Mouse (Mus musculus): ENCODE data around the gene Slc45a1.

The Slc45a1 gene

DNA sequence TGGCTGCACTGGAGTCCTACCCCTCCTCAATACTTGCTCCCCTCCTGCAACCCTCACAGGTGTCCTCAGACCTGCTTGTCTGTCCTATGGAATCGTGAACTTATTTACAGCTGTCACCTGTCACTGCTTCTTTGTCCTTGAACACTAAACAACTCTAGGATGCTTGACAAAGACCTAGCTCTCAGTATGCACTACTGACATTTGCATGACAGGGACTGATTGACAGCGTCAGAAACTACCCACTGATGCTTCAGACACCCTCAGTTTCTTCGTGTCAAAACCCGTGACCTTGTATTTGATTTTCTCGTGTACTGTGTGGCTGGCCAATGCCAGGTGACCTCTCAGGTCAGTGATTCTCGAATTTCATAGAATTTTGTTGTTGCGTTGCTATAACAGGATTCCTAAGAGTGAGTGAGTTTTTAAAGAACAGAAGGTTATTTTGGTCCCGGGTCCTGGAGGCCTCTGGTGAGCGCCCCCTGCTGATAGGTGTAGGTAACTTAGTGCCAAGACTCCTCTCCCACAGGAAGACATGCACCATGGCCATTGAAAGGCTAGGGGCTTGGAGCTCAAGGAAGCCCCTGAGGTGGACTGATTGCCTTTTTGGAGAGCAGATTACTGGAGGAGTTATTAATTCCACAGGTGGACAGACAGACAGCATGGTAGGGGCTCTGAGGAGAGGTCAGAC lies 8.1 kb upstream of the Slc45a1 start:
- no peak for DNase-seq (ENCODE audit: low spot score)

DNA sequence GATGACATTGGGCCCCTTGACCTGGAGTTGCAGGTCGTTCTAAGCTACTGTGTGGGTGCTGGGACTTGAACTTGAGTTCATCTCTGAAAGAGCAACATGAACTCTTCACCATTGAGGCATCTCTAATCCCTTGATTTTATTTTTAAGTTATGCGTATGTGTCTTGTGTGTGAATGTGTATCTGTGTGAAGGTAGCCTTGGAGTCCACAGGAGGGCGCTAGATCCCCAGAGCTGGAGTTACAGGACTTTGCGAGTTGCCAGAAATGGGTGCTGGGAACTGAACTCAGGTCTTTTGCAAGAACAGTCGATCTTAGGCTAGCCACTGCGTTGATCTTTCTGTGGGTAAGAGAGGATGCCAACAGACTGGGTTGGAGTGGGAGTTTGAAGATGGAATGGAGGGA lies 4.5 kb upstream of the Slc45a1 start:
- no peak for DNase-seq (ENCODE audit: low spot score)

DNA sequence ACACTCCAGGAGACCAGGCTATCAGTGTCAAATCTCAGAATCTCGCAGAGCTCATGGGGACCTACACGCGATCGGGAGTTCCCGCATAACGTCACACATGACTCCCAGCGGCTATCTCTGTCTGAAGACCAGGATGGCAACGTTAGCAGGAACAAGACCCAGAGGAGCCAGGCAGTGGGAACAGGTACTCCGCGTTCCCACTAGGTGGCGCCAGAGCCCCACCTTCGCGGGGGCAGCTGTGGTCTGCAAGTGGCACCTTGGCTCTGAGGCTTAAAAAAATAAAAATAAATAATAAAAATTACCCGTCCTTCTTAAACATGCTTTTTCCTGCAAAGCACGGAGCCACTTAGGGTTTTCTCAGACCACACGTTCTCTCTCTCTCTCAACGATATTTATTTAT lies 4.0 kb upstream of the Slc45a1 start:
- peak; percentile 57 for DNase-seq (ENCODE audit: low spot score)

DNA sequence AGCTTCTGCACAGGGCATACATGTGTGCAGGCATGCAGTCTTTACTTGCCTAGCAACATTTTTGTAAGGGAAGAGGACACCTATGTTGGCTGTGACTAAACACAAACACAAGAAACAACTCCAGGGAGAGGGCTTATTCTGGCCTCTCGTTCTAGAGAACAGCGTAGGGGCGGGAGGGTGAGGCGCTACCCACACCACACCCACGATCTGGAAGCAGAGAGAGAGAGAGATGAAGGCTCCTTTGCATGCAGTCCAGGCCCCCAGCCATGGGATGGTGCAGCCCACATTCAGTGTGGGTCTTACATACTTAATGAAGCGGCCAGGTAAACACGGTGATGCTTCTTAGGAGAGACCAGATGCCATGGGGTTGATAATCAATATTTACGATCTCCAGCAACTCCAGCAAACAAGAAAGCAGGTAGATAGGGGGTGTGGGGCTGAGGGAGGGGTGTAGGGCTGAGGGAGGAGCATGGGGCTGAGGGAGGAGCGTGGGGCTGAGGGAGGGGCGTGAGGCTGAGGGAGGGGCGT lies 1.2 kb upstream of the Slc45a1 start:
- DNase-seq (ENCODE audit: low spot score): no peak

DNA sequence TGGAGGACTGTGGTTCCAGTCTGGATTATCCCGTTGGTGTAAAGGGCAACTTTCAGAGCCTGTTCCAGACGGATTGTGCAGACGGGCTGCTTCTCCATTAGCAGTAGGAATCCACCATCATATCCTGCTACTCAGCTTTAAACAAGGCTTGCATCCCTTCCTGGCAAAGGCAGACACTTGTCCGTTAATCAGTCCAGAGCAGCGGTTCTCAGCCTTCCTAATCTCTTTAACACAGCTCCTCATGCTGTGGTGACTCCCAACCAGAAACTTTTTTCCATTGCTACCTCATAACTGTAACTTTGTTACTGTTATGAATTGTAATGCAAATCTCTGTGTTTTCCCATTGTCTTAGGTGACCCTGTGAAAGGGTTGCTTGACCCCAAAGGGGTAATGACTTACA lies 2.6 kb downstream of the Slc45a1 start:
- DNase-seq (ENCODE audit: low spot score): no peak

DNA sequence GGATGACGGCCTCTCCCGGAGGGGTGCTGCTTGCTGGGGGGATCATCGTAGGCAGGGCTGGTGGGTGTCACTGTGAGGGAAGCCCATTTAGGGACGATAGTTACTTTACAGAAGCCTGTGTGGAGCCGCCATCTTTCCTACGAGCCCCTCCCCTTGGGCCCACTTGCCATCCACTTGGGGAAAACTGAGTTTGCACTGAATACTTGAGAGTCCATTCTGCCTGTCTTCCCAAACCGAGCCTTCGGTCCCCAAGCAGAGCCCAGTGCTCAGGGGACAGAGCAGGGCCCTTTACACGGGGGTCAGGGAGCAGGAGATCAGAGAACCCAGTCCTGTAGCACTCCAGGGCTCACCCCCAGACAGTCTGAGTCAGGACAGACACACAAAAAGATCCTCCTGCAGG lies 7.7 kb downstream of the Slc45a1 start:
- no peak for DNase-seq (ENCODE audit: low spot score)

DNA sequence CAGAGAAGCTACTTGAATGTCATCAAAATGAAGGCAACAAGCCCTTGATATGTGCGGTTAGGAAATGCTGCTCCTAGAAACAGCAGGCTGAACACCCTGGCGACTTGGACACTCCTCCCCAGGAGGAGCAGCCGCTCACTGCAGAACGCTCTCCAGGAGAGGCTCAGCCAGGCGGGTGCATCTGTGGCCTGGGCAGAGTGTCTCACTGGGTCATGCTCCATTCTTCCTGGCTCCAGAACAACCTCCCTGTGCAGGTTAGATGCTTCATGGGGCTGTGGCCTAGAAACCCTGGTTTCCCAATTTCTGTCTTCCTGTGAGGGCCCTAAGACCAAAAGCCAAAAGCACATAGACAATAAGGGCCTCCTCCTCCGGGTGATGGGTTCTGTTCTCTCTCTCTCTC lies 15.3 kb downstream of the Slc45a1 start:
- no peak for DNase-seq (ENCODE audit: low spot score)

DNA sequence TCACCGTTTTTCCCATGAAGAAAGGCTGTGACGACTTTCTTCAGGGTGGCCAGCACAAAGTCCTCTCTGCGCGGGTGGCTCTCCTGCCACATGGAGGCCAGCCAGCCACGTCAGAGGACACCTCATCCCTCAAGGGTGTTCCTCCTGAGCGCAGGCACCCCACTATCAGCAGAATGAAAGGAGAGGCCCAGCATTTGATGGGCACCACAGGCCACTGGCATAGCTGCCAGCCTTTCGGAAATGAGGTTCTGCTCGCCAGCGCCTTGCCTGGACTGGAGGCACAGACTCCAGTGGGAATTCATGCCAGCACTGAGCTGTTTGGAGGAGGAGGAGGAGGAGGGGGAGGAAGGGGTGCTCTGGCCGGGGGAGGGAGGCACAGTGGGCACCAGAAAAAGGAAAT lies 16.4 kb downstream of the Slc45a1 start:
- no peak for DNase-seq (ENCODE audit: low spot score)

DNA sequence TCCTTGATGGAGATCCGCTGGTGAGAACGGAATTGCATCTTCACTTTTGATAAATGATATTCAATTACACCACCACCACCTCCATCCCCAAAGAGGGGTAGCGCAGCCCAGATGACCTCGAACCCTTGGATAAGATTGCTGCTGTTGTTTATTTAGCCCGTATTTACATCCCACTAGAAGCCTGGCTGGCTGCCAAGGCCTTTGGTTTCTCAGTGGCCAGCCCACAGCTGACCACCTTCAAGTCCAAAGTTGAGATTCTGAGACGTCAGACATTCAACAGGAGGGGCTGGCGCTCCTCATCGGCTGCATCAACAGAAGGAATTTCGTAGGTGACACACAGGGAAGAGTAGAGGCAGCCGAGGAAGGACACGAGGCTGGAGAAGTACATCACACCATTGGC lies 22.7 kb downstream of the Slc45a1 start:
- no peak for DNase-seq (ENCODE audit: low spot score)

DNA sequence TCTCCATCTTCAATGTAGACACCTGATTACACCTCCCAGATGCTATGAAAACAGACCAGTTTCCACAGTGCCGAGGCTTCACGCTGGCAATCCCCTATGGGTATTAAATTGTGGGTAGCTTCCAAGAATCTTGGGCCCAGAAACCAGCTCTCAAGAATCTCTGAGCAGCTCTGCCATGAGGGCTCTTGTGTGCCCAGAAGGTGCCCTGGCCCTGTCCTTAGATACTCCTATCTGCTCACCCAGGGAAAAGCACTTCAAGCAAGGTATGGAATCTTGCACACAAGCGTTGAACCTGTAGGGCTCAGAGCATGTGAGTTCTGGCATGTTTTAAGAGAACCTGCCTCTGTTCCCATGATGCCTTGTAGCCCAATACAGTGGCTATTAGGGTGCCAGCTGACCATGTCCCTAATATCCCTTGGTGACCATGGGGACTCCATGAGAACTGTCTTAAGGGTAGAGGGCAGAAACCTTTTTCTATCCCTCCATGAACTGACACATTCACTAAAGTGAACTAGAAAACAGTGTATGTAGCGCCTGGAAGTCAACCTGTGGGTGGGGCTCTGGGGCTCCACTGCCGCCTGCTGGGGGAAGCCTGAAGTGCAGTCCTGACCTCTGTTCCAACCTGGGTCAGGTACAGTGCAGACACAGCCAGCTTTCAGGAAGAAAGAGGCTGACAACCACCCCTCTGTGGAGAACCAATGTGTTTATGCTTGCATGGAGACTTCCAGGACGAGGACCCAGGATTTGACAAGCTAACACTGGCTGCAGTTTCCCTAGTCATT lies 25.8 kb downstream of the Slc45a1 start:
- no peak for DNase-seq (ENCODE audit: low spot score)

DNA sequence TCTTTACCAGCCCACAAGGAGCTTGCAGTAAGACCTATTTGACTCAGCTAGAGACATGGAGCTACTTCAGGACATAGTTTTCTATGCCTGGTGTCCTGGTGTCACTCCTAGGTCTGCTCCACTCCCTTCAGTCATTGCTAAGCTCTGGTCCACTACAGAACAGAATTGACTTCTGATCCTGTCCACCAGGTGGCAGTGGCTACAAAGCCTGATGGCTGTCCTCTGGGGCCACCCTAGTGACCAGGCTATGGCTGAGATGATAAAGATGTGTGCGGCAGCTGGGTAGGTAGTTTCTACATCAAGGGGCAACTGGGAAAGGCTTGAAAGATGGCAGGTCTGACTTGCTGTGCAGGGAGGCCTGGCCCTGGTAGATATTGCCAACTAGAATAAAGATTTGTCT lies 26.5 kb downstream of the Slc45a1 start:
- DNase-seq (ENCODE audit: low spot score): peak; percentile 35

DNA sequence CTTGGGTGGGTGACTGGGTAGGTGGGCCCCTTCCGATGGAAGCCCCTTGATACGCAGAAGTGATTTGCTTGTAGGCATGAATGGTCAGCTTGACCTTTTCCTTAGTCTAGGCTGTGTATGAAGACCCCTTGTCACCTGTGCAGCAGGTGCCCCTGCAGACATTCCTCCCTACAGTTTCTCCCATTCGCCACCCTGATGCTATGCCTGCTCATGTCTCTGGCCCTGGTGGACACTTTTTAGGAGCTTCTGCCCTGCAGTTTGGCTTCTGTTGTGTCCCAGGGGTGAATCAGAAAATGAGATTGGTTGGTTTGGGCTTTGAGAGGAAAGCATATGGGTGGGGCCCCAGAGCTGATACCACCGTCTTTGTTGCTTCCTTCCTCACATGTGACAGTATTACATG lies 27.0 kb downstream of the Slc45a1 start:
- no peak for DNase-seq (ENCODE audit: low spot score)

DNA sequence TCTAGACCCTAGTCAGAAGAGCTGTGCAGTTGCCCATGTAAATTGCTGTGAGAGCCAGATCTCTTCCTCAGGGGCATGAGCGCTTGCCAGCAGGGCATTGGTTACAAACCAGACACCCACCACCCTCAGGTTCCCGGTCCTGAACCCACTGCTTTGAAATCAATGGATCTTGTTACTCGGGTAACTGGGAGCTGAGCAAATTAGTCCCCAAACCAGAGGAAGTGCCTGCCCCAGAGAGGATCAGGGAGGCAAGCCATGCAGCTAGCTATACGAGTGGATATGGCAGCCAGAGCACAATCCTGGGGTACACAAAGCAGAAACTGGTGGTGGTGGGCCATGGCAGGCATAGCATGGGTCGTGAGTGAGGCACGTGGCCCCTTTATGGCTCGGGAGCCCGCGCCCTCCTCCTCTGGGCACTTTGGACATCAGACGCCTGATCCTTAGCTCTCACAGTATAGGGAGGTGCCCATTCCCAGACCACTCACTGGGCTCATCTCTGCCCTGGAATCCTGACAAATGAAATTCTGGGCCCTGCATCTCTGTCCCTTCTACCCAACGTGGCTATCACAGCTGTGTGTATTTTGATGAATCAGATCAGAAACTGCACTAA lies 27.7 kb downstream of the Slc45a1 start:
- no peak for DNase-seq (ENCODE audit: low spot score)

DNA sequence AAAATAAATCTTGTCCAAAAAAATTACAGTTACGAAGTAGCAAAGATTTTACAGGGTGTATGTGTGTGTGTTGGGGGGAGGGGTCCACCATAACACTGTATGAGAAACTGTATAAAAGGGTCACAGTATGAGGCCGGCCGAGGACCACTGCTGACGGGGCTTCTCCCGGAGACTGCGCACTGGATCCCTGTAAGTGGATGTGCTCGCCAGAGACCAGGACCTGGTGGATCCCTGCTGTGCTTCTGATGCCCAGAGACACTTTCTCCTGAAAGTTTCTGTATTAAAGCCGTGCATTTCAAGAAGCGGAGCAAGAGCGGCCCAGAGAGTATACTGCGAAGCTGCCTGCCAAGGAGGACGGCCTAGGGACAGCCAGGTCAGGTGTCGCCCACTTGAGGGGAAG lies 29.3 kb downstream of the Slc45a1 start:
- no peak for DNase-seq (ENCODE audit: low spot score)

DNA sequence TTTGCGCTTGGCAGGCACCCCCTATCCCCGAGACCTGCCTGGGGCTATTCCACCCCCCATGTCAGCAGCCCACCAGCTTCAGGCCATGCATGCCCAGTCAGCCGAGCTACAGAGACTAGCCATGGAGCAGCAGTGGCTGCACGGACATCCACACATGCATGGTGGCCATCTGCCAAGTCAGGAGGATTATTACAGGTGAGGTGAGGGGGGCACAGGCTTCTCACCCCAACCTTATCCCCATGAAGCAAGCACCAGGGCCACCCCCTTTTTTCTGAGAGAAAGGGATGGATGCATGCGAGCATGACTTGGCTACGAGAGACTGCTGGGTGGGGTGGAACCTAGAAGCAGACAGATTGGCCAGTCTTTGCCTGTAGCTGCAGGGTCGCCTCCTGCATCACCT lies 33.0 kb downstream of the Slc45a1 start:
- DNase-seq (ENCODE audit: low spot score): no peak

DNA sequence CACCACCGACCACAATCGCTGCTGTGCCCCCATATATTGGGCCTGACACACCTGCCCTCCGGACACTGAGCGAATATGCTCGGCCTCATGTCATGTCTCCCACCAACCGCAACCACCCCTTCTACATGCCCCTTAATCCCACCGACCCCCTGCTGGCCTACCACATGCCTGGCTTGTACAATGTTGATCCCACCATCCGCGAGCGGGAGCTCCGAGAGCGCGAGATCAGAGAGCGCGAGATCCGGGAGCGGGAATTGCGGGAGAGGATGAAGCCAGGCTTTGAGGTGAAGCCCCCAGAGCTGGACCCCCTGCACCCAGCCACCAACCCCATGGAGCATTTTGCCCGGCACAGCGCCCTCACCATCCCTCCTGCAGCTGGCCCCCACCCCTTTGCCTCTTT lies 35.1 kb downstream of the Slc45a1 start:
- no peak for DNase-seq (ENCODE audit: low spot score)

DNA sequence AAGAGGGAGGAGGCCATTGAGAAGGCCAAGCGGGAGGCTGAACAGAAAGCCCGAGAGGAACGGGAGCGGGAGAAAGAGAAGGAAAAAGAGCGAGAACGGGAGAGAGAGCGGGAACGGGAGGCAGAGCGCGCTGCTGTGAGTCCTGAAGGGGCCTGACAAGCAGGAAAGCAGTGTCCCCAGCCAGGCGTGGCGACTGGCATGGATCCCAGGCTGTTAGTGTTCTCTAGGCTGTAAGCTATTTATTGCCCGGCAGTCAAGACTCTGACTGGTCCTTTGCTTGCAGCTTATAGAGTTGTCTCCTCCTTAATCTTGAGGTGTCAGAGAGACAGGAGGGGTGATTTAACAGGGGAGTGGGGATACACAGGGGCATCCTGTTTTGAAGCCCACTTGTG lies 35.9 kb downstream of the Slc45a1 start:
- DNase-seq (ENCODE audit: low spot score): no peak

DNA sequence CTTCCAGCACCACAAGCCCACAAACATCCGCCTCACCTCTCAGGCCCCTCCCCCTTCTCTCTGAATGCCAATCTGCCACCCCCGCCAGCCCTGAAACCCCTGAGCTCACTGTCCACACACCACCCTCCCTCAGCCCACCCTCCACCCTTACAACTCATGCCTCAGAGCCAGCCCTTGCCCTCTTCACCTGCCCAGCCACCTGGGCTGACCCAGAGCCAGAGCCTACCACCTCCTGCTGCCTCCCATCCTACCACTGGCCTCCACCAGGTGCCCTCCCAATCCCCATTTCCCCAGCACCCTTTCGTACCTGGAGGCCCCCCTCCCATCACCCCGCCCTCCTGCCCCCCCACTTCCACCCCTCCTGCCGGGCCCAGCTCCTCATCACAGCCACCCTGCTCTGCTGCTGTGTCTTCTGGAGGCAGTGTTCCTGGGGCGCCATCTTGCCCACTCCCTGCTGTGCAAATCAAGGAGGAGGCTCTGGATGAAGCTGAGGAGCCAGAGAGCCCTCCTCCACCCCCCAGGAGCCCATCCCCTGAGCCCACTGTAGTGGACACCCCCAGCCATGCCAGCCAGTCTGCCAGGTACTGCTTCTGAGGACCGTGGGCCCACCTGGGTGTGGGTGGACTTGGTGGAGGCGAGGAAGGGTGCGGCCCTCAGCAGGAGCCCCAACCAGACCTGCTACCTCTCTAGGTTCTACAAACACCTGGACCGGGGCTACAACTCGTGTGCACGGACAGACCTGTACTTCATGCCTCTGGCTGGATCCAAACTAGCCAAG lies 36.5 kb downstream of the Slc45a1 start:
- DNase-seq (ENCODE audit: low spot score): no peak

DNA sequence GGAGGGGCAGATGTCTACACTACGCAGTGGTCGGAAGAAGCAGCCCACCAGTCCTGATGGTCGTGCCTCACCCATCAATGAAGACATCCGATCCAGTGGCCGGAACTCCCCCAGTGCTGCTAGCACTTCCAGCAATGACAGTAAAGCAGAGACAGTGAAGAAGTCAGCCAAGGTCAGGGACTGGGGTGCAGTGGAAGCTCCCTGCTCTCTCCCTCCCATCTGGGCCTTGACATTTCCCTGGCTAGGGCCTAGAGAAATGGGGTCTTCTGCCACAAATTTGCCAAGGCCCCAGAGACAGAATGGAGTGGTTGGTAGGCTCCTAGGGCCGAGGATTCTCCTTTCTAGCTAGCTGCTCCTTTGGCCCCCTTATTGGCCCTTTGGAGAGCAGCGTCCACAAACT lies 38.3 kb downstream of the Slc45a1 start:
- DNase-seq (ENCODE audit: low spot score): no peak

DNA sequence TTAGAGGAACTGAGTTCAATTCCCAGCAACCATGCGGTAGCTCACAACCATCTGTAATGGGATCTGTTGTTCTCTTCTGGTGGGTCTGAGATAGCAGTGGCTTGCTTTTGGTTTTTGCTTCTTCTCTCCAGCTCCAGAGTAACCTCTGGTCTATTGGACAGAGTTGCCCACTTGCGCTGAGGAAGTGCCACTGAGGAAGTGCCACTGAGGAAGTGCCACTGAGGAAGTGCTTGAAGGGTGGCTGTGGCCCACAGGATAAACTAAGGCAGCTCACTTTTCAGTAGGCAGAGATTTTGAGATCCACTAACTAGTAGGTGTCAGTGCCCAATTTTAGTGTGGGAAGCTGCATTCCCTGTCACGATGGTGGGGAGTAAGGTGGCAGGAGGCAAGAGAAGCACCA lies 43.3 kb downstream of the Slc45a1 start:
- DNase-seq (ENCODE audit: low spot score): no peak

DNA sequence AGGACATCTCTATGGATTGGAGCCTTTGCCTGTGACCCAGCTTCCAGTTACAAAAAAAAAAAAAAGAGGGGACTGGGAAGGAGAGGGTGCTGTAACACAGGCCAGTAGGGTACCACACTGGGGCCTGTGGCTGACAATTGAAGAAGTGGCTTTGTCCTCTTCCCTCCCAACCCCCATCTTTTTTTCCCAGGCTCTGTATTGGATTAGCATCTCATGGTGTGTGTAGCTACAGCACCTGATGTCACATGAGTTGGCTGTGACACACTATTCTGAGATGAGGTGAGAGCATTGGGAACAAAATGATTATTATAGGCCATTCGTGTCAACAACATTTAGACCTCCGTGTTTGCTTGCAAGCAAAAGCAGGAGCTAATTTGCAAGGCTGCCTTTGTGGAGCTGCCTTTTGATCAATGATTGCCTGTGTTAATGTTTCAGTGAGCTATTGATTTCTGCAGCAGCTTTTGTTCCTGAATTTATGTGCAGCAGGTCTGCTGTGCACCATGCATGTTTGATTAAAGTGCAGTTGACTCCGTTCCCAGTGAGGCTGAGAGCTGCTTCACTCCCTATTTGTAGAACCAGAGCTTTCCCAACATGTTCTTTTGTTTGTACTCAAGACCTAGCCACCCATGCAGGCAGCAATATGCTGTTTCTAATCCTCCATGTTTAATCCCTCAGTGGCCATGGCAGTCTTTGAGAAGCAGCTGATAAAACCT lies 45.4 kb downstream of the Slc45a1 start:
- DNase-seq (ENCODE audit: low spot score): no peak

DNA sequence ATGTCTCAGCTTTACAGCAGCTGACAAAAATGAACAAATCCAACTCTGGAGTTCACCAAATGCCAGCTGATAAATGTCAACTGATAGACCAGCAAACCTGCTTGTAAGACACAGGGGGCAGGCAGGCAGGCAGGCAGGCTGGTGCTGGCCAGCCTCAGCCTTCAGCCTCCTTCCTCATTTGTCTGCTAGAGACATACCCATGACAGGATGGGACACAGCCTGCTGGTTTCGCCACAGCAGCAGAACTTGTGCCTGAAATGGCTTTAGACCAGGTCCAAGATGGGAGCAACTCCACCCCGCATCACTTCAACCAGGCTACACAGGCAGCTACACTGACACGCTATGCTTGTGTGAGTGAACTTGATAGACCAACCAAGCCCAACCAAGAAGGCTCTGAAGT lies 46.2 kb downstream of the Slc45a1 start:
- DNase-seq (ENCODE audit: low spot score): no peak

Measured in ovary, adult 18-20 months (tissue).